Mouse (Mus musculus) natural killer cell, adult 2 months (primary cell): Measurements from ENCODE around the gene Kcnd3.

Experiments used
- DNase-seq, 2 experiments: peaks; one replicate each; pipeline ENCODE4 v3.0.0; 2022; ENCODE audit warnings: low spot score in 2 of 2

Gene Kcnd3

GRCm38 (mm10) chr3:105590056-105590672 is 138.0 kb downstream of the Kcnd3 start:
- no peak for DNase-seq

DNA sequence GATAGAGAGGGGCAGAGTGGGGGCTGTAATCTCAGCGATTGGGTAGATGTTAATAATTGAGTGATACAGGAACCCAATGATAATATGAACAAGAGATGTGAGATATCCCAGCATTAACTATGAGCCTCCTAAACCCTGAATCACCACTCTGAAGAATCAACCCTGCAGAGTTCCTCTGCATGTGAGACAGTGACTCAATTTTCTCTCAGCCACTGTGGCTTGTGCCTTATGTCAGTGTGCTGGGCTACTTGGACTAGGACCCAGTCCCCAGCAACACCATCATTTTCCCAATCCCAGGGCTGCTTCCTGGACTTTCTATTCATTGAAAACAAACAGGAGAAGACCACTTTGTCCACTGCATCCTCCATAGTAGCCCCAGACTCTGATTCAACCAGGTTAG is 139.6 kb downstream of the Kcnd3 start:
- no peak for DNase-seq

DNA sequence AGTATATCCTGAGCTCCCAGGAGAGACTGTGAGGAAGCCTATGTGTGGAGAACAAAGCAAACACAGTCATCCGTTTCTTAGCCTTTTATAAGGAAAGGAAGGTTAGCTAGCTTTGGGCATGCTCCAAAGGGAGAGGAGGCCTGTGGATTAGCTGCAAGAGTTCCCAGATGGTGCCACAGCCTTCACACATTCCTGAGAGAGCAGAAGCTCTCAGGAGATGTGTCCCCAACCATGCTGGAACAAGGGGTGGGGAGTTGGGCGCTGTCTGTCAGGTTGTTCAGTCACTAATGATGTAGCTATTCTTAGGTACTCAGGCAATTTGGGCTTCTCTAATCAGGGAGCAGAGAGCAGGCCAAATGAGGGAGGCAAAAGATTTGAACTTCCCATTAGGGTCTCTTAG is 140.1 kb downstream of the Kcnd3 start:
- no peak for DNase-seq

- DNase-seq = no peak
Observed at GRCm38 (mm10) chr3:105600483-105600882, 148.4 kb downstream of the Kcnd3 start.

GRCm38 (mm10) chr3:105602966-105603365 is 150.8 kb downstream of the Kcnd3 start:
- DNase-seq = no peak

- DNase-seq = no peak
Observed at GRCm38 (mm10) chr3:105605726-105606125, 153.6 kb downstream of the Kcnd3 start.

GRCm38 (mm10) chr3:105608857-105609256 is 156.7 kb downstream of the Kcnd3 start:
- no peak for DNase-seq

DNA sequence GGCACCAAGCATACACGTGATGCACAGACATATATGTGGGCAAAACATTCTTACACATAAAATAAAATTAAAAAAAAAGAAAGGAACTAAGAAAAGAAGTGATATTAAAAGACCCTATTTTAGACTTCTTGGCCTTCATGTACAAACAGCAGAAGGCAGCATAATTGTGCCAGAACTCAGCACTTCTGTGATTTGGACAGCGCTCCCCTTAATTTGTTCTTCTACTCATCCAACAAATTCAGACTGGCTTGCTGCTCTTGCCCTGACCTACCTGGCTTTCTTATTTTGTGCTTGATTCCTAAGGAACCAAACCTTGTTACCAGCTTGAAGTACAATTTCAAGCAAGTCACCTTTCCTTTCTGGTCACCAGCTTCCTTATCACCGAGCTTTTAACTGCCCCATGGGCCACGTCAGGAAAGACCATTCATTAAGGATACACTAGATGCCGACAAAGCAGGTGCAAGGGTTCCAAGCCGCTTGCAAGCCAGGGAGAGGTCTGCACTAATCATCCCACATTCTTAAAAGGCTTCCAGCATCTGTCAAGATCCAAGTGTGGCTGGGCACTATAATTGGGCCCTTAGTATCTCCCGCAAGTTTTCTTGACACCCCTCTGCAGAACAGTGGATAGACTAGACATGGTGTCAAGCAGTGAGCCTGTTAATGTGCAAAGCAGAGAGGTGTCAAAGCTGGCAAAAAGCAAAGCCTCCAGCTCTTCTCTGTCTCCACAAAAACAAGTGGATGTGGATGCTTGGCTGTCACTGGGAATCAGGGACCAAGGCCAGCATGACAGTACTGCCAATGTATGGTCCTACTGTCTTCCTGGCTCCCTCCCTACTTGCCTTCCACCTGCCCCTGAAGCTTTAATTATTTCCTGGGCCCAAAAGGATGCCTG is 159.6 kb downstream of the Kcnd3 start:
- DNase-seq = no peak

GRCm38 (mm10) chr3:105612423-105612814 is 160.3 kb downstream of the Kcnd3 start:
- no peak for DNase-seq

- no peak for DNase-seq
Observed at GRCm38 (mm10) chr3:105616861-105617743, 165.0 kb downstream of the Kcnd3 start.

- no peak for DNase-seq
Observed at GRCm38 (mm10) chr3:105621154-105621553, 169.0 kb downstream of the Kcnd3 start.

DNA sequence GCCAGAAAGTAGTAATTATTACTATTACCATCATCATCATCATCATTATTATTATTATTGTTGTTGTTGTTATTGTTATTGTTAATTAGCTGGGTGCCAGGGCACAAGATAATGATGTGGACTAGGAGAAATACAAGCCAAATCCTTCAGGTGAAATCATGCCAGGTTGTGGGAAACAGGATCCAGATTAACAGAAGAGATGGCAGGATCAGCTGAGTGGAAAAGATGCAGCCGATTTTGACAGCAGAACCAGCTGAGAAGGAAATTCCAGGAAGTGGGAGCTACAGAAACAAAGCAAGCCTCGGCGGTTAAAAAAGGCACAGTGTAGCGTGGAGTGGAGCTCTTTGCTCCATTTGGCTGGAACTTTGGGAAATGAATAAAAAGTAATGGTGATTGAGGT is 171.0 kb downstream of the Kcnd3 start:
- no peak for DNase-seq

DNA sequence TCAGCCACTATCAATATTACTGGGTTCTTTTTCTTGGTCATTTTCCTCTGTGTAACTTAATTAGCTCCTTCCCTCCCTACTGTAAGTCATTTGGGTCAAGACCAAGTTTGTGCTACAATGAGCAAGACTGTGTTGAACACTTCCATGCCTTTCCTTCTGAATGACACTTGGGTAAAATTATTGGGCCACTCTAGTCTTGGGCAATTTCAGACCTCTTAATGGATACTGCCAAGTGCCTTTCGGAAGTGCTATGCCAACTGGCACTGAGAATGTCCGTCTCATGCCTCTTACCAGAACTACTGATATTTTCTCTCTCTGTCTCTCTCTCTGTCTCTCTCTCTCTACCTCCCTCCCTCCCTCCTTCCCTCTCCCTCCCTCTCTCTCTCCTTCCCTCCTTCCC is 173.8 kb downstream of the Kcnd3 start:
- no peak for DNase-seq

- DNase-seq = no peak
Observed at GRCm38 (mm10) chr3:105627258-105627657, 175.1 kb downstream of the Kcnd3 start.

DNA sequence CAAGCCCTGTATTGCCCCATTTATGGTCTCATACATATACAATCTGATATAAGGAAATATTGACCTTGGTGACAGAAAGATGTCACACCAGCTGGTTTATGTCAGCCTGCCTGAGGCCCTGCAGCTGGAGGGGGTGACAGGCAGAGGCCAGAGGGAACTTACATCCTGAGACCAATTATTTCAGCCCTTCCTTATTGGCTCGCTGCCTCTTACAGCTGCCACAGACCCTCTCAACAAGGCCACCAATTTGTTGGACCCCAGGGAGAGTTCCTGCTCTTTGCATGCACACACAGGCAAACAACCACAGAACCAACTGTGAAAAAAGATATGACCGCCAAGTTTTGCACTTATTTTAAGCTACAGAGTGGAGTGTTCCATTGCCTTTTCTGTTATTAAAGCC is 180.2 kb downstream of the Kcnd3 start:
- no peak for DNase-seq

- no peak for DNase-seq
Observed at GRCm38 (mm10) chr3:105633021-105633420, 180.9 kb downstream of the Kcnd3 start.

DNA sequence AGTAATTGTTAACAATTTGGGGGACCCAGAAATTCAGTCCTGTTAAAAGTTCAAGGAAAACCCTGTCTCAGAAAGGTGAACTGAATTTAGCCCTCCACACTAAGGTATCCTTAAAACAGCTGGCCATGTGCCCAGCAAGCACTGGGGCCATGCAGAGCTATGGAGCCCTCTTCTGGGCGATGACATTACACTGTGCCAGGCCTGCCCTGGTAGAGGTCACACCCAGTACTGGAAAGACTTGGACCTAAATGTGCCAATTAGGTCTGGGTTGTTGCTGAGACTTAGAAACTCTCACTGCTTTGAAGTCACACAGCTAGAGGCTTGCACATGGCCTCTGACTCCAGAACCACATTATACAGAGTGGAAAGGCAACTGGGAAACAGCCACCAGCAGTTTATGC is 190.1 kb downstream of the Kcnd3 start:
- no peak for DNase-seq

- DNase-seq = no peak
Observed at GRCm38 (mm10) chr3:105643566-105643965, 191.4 kb downstream of the Kcnd3 start.

- DNase-seq = no peak
Observed at GRCm38 (mm10) chr3:105648889-105649567, 196.9 kb downstream of the Kcnd3 start.

DNA sequence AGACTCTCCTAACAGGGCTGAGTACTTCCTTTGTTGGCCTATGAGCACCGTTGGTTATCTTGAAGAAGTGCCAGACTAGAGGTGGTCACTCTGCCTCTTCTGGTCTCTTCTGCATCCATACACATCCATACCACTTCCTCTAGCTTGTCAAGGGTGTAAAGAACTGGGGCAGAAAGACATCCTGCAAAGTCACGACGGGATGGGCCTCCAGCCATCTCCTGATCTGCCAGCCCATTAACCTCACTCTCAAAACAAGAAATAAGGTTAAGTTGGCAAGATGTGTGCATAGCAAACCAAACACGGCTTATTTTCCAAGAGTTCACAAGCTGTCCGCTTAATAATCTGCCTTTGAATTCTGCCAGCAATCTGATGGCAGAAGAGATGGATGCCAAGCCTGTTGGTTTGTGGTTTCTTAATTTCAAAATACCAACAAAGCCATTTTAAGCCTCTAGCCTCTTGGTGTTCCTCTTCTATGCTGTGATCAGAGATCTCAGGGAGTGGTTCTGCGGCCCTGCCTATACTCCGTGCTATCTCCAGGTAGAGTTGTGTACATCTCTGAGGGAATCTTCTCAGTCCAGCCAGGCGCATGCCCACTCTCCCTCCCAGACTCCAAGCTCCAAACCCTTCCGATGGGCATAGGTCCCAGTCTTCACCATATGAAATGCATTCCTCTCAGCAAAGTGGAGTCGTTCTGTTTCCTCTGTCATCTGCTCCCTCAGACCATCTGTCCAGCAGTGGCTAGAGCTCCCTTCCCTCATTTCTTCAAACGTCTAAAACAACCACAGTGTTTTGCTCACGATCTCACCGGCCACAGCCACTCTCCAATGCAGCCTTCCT is 201.6 kb downstream of the Kcnd3 start:
- DNase-seq = no peak
